Mouse (Mus musculus) forebrain, embryonic 16.5 days (tissue): ENCODE data around the gene Cacfd1. TPM values are rescaled to one million over a fixed set of nuclear protein-coding genes. Genes with fewer than 3 reads are reported as not detected.

Experiments used
- ATAC-seq: fragments of 200-750 bp; cut with Nextera tagmentation; 2 replicates; pipeline ENCODE4 v1.8.0; 2017; ENCODE audit warnings: mild to moderate bottlenecking, moderate library complexity
- H3K27ac ChIP-seq: fragments of 300-500 bp; sonication (generic); 2 replicates; pipeline ENCODE4 v1.5.1; 2014; ENCODE audit warnings: low read length, control low read depth
- H3K27me3 ChIP-seq: fragments of 300-500 bp; sonication (generic); replicated peaks from 2 replicates; pipeline ENCODE4 v1.6.1; 2014; ENCODE audit warnings: low read length; ENCODE audit not compliant: control insufficient read depth, insufficient read depth
- H3K36me3 ChIP-seq: fragments of 300-500 bp; sonication (generic); 2 replicates; pipeline ENCODE4 v1.6.1; 2014; ENCODE audit not compliant: control insufficient read depth, insufficient read depth
- H3K4me1 ChIP-seq: fragments of 300-500 bp; sonication (generic); replicated peaks from 2 replicates; pipeline ENCODE4 v1.6.1; 2014; ENCODE audit warnings: low read length; ENCODE audit not compliant: control insufficient read depth, insufficient read depth
- H3K4me2 ChIP-seq: fragments of 300-500 bp; sonication (generic); 2 replicates; pipeline ENCODE4 v1.6.1; 2014; ENCODE audit warnings: mild to moderate bottlenecking, low read length, control low read depth
- H3K4me3 ChIP-seq: fragments of 300-500 bp; sonication (generic); replicated peaks from 2 replicates; pipeline ENCODE4 v1.5.1; 2014; ENCODE audit warnings: mild to moderate bottlenecking, low read length, control low read depth
- H3K9ac ChIP-seq: fragments of 300-500 bp; sonication (generic); replicated peaks from 2 replicates; pipeline ENCODE4 v1.6.1; 2014; ENCODE audit warnings: low read depth, low read length, control low read depth
- H3K9me3 ChIP-seq: fragments of 300-500 bp; sonication (generic); 2 replicates; pipeline ENCODE4 v1.6.1; 2016; ENCODE audit warnings: low read length; ENCODE audit not compliant: control insufficient read depth
- WGBS: fragments of 180-500 bp; shearing (Covaris S2); extraction: QIAGEN DNeasy Blood & Tissue Kit; methylation state at CpG from one replicate; pipeline ENCODE4 v1.1.7; 2014; 5-methylcytosine and 5-hydroxymethylcytosine counted together
- polyA plus RNA-seq: library from polyadenylated mRNA; unstranded; fragments of >200 nt; fragmentation: Nextera tagmentation; extraction: Ambion mirVana; gene quantifications from 2 replicates; pipeline ENCODE4 v1.2.1, GENCODE M21; 2015

Cacfd1 gene
- polyA plus RNA-seq, 1 experiment from 2014 or later = 125 TPM

DNA sequence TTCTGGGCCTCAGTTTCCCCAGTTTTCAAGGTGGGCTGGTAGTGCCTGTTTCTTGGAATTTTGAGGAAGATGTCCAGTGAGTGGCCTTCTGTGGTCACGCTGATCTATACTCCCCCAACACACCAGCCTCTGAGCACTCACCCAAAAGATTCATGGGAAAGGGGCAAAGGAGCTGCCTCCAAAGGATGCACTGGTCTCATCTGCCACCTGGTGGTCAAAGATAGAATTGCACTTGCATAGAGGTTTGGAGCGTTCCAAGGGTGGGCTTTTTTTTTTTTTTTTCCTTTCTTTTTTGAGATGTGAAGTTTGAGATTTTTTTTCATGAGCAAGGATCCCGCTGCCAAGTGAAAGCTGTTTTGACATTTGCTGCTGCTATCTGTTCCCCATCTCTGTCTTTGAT, 28.9 kb downstream of the Cacfd1 start:
- WGBS = 0% methylated on average over 3 of the region's 3 CpGs
- Histone ChIP-seq H3K9ac (no peak overlapping the region), H3K9me3 (no peaks in the 10 kb centered on the region), H3K4me1 (0 out of 2 replicates have a peak, but pooled peaks cover 4% of the 10 kb centered on the region), H3K4me2 (no peak overlapping the region), H3K36me3 (no peaks in the 10 kb centered on the region), H3K27ac (no peak overlapping the region), H3K27me3 (no peaks in the 10 kb centered on the region), H3K4me3 (no peak overlapping the region)
- peak; percentile 55 for ATAC-seq

DNA sequence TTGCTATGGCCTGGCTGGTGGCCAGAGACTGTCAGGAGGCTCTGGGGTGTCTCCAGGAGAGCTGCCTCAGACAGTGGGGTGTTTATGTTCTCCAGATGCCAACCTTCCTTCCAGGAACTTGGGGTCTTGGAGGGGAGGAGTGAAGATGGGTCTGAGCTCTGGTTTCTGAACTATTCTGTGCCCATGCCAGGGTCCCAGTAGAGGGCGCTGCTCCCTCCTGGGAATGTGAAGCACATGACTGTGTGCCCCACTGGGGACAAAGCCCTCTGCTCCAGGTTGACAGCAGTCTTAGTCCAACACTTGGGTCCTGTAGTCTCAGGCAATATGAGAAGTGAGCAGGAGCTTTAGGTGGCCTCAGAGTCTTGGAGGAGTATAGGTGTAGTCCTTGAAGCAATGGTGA, 29.6 kb downstream of the Cacfd1 start:
- H3K9ac ChIP-seq = no peak overlapping the region
- no peaks in the 10 kb centered on the region for H3K9me3 ChIP-seq
- no peak overlapping the region for H3K4me2 ChIP-seq
- H3K4me1 ChIP-seq = 0 out of 2 replicates have a peak, but pooled peaks cover 4% of the 10 kb centered on the region
- H3K27me3 ChIP-seq = no peaks in the 10 kb centered on the region
- ATAC-seq = no peak
- no peak overlapping the region for H3K27ac ChIP-seq
- 7% methylated on average over 1 of the region's 1 CpGs for WGBS
- no peaks in the 10 kb centered on the region for H3K36me3 ChIP-seq
- H3K4me3 ChIP-seq = no peak overlapping the region

DNA sequence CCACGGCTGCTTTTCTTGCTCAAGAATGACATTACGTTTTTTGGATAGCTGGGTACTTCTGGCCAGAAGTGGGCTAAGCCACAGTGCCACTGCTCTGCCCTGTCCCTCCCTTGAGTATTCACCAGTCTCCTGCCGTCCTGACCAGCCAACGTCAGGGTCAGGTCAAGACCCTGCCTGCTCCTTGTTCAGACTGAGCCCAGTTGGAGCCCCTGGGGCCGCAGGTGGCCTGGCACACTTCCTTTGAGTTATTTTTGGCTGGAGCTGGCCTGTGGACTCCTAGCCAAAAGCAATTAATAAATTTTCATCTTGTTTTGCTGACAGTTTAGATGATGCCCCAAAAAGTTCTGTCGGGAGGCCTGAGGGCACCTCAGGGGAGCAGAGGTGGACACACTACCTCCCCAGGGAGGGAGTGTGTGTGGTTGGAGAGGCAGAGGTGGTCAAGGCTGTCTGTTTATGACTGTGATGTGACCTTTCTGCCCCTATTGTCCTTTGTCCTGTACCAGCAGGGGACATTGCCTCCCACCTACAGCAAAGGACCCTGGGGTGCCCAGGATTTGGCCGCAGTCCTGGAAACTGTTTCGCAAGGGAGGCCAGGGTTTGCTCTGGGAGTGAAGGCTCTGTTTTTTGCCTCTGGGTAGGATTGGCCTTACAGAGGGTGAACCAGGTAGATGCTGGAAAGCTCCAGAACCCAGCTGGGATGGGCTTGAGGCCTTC, 32.6 kb downstream of the Cacfd1 start:
- Histone ChIP-seq H3K4me2 (no peak overlapping the region), H3K9ac (no peak overlapping the region), H3K27me3 (no peaks in the 10 kb centered on the region), H3K9me3 (no peaks in the 10 kb centered on the region), H3K4me3 (no peak overlapping the region), H3K4me1 (0 out of 2 replicates have a peak, but pooled peaks cover 4% of the 10 kb centered on the region), H3K36me3 (no peaks in the 10 kb centered on the region), H3K27ac (no peak overlapping the region)
- ATAC-seq = no peak
- 73% methylated on average over 8 of the region's 8 CpGs for WGBS

DNA sequence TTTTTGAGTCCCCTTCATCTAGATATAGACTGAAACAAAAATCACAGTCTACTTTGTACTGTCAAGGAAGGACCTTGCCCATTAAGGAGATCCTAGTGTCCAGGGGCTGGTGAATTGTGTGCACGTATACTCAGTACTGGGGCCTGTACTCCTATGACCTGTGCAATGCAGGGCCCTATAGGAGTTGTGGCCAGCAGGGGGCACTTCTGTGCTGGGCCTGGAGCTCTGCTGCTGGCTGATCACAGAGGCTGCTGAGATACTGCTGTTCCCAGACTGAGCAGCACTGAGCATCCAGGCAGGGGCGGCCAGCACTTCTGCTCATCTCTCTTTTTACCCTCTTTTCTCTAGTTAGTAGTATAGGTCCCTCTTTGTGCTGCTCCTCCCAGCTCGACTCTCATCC, 33.7 kb downstream of the Cacfd1 start:
- Histone ChIP-seq H3K9ac (no peak overlapping the region), H3K4me1 (0 out of 2 replicates have a peak, but pooled peaks cover 4% of the 10 kb centered on the region), H3K27ac (no peak overlapping the region), H3K4me2 (no peak overlapping the region), H3K4me3 (no peak overlapping the region), H3K27me3 (no peaks in the 10 kb centered on the region), H3K36me3 (no peaks in the 10 kb centered on the region), H3K9me3 (no peaks in the 10 kb centered on the region)
- peak; percentile 90 for ATAC-seq
- WGBS = 21% methylated on average over 3 of the region's 3 CpGs

DNA sequence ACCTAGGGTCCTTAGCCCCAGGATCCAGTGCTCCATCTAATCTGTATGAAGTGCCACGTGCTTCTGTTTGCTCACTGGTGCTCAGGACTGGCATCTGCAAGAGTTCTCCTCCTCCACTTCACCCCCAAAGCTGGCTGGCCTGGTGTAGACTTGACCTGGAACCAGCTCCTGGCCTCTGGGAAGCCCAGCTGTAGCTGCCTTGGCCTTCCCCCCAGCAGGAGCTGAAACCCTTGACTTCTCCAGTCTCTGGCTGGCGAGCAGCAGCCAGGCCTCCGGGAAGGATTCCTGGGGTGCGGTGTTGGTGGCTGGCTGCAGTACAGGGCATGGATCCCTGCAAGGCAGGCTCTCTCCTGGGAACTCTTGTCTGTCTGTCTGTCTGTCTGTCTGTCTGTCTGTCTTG, 34.4 kb downstream of the Cacfd1 start:
- Histone ChIP-seq H3K36me3 (no peaks in the 10 kb centered on the region), H3K4me3 (no peak overlapping the region), H3K27me3 (no peaks in the 10 kb centered on the region), H3K9ac (no peak overlapping the region), H3K4me1 (no peaks in the 10 kb centered on the region), H3K9me3 (no peaks in the 10 kb centered on the region), H3K4me2 (no peak overlapping the region), H3K27ac (no peak overlapping the region)
- WGBS = 82% methylated on average over 4 of the region's 4 CpGs
- no peak for ATAC-seq

DNA sequence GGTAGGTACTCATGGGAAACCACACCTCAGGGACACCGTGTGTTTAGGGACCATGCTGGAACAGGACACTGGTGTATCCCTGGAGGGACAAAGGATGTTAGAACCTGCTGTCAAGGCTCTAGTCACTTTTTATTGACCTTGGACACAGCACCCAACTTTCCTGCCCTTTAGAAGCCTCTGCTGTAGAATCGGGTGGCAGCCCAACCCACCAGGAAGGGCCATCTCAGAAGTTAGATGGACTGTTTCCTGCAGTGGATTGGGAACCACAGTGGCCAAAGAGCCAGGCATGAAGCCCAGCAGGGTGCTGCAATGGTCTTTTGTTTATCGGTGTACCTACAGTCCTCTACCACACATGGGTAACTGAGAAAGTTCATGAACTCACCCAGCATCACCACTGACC, 34.9 kb downstream of the Cacfd1 start:
- Histone ChIP-seq H3K9ac (no peak overlapping the region), H3K4me1 (no peaks in the 10 kb centered on the region), H3K4me2 (no peak overlapping the region), H3K9me3 (no peaks in the 10 kb centered on the region), H3K4me3 (no peak overlapping the region), H3K27me3 (no peaks in the 10 kb centered on the region), H3K36me3 (no peaks in the 10 kb centered on the region), H3K27ac (no peak overlapping the region)
- 84% methylated on average over 3 of the region's 3 CpGs for WGBS
- no peak for ATAC-seq

DNA sequence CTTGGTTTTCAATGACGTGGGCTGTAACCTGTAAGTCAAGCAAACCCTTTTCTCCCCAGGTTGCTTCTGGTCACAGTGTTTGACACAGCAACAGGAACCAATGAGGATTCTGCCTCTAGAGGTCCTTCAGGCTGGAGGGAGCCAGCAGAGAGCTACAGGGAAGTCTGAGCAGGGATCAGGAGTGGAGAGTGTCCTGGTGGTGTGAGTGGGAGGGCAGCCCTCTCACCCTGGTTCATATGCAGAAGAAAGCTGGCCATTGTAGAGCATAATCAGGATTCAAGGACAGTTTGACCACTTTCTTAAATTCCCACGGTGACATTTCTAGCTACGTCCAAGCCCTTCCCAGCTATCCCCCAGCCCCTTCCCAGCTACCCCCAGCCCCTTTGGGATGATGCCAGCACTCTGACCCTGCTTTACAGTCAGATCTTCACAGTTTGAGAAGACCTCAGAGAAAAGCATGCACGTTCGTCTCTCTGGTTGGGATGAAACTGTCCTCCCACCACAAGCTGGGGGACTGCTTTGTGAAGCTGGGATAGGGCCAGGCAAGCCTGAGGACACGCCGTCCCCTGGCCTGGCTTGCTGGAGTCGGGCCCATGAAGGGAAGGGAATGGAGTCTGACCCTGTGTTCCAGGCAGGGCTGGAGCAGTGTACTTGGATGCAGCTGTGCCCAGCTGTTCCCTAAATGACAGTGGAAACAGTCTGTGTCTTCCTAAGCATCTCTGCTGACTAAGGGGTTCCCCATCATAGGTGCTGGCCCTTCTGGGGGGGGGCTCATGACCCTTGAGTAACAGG, 36.4 kb downstream of the Cacfd1 start:
- 62% methylated on average over 8 of the region's 8 CpGs for WGBS
- H3K4me3 ChIP-seq = no peak overlapping the region
- no peak for ATAC-seq

DNA sequence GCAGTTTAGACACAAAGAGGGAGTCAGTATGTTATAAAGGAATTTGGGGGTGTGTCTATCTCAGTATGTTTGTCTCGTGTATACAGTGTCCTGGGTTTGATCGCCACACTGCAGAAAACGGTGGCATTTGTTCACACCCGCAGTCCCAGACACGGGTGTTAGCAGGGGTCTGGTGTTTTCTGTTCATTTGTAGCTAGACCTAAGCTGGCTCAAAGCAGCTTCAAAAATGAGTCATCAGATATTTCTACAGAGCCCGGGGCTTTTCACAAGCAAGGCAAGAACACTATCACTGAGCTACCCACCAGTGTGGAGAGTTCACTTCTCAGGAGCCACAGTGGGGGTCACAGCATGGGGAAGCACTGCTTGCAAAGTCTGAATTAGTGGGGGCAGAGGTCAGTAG, 39.7 kb downstream of the Cacfd1 start:
- H3K4me1 ChIP-seq = no peaks in the 10 kb centered on the region
- H3K4me3 ChIP-seq = no peak overlapping the region
- no peaks in the 10 kb centered on the region for H3K27me3 ChIP-seq
- ATAC-seq = no peak
- no peak overlapping the region for H3K9ac ChIP-seq
- H3K27ac ChIP-seq = no peak overlapping the region
- WGBS = 37% methylated on average over 6 of the region's 6 CpGs
- H3K36me3 ChIP-seq = no peaks in the 10 kb centered on the region
- H3K4me2 ChIP-seq = no peak overlapping the region
- no peaks in the 10 kb centered on the region for H3K9me3 ChIP-seq

More for the DNA sequence above, 36.4 kb downstream of the Cacfd1 start:
- Histone ChIP-seq H3K9ac (no peak overlapping the region), H3K36me3 (no peaks in the 10 kb centered on the region), H3K4me2 (no peak overlapping the region), H3K9me3 (no peaks in the 10 kb centered on the region), H3K4me1 (no peaks in the 10 kb centered on the region), H3K27ac (no peak overlapping the region), H3K27me3 (no peaks in the 10 kb centered on the region)

DNA sequence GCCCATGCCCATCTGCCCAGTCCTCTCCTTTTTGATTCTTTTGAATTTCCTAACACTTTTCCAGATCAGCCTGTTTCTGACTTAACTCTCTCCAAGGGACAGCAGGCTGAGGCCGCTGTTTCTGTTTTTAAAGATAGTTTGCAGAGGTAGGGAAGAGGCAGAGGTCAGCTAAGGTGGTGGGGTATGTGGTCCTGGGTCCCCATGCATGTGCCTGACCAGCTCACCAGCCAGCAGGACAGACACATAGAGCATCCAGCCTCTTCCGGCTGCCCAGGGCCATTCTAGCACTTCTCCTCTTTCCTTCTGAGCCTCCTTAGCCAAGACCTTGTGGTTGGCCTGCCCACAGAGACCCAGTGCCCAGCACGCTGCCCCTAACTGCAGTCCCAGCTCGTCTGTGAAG, 48.5 kb downstream of the Cacfd1 start:
- ATAC-seq = no peak

More for the DNA sequence above, 48.5 kb downstream of the Cacfd1 start:
- Histone ChIP-seq H3K36me3 (no peaks in the 10 kb centered on the region), H3K27me3 (no peaks in the 10 kb centered on the region), H3K9ac (no peak overlapping the region), H3K9me3 (no peaks in the 10 kb centered on the region), H3K4me3 (no peak overlapping the region), H3K27ac (no peak overlapping the region), H3K4me1 (no peaks in the 10 kb centered on the region), H3K4me2 (no peak overlapping the region)
- WGBS = 66% methylated on average over 4 of the region's 4 CpGs
